Mouse (Mus musculus): Measurements from ENCODE around the gene Galk1. TPM values are rescaled to one million over a fixed set of nuclear protein-coding genes. Genes with fewer than 3 reads are reported as not detected.

The Galk1 gene
- polyA plus RNA-seq, 1 experiment from 2014 or later, result 7.6 TPM

DNA sequence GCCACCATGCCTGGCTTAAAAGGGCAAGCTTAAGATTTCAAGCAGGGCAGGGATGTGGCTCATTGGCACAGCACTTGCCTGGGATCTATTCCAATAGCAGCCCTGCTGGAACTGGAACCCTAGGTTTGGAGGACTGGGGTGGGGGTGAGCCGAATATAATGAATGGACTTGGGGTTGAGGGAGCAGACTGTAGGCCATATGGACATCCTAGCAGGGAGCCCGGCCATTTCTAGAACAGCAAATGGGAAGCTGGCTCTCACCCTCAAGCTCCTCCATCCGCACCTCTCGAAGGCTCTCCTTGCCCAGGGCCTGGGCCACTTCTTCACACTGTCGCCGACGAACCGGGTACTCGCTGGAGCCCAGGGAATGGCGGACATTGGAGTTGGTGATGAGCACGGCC, 2.9 kb downstream of the Galk1 start:
- Histone ChIP-seq H3K27ac (no peak overlapping the region), H3K36me3 (ENCODE audit: inconsistent target) (no peaks in the 10 kb centered on the region; the same call in 1 of the 2 replicates), H3K79me2 (ENCODE audit: inconsistent target) (no peaks in the 10 kb centered on the region), H3K4me3 (ENCODE audit: inconsistent target) (no peak overlapping the region)
- 96% methylated on average over 11 of the region's 11 CpGs for WGBS (ENCODE audit: missing documents)

DNA sequence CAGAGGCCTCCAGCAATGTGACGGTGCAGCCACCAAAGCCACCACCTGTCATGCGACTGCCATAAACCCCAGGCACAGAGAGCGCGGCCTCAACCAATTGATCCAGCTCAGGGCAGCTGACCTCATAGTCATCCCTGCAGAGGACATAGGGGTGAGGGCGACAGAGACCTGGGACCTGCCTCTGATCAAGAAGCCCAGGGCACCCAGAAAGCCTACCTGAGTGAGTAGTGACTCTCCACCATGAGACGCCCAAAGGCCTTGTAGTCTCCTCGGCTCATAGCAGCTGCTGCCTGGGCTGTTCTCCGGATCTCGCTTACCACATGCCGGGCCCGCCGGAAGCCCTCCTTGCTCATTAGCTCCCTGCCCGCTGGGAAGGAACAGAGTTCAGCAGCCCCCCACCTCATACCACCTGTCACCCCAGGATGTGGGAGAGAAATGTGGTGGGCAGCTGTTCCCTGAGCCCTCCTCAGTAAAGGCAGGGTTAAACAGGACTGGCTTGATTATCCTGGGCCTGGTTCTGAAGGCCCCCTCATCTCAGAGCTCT, 3.6 kb downstream of the Galk1 start:
- H3K4me3 ChIP-seq (ENCODE audit: inconsistent target), result no peak overlapping the region
- no peaks in the 10 kb centered on the region; the same call in 1 of the 2 replicates for H3K36me3 ChIP-seq (ENCODE audit: inconsistent target)
- WGBS (ENCODE audit: missing documents), result 95% methylated on average over 13 of the region's 13 CpGs
- H3K79me2 ChIP-seq (ENCODE audit: inconsistent target), result no peaks in the 10 kb centered on the region
- no peak overlapping the region for H3K27ac ChIP-seq

DNA sequence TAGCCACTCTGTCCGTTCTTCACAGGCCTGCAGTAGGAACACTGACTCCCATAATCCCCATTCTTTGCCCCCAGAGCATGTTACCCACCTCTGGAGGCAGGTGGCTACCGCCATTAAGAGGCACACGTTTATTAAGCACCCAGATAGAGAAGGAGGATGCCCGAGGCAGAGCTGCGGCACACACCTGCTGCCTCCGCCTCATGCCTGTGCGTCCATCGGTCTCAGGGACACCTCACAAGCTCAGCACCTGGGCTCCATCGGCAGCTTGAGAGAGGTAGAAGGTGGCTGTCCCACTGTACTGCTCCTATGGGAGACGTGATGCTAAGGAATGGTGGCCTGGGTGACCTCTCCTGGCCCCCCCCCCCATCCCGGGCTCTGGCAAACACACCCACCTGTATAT, 4.1 kb downstream of the Galk1 start:
- Histone ChIP-seq H3K36me3 (ENCODE audit: inconsistent target) (no peaks in the 10 kb centered on the region; the same call in 1 of the 2 replicates), H3K79me2 (ENCODE audit: inconsistent target) (no peaks in the 10 kb centered on the region), H3K27ac (no peak overlapping the region), H3K4me3 (ENCODE audit: inconsistent target) (no peak overlapping the region)
- 94% methylated on average over 11 of the region's 11 CpGs for WGBS (ENCODE audit: missing documents)

DNA sequence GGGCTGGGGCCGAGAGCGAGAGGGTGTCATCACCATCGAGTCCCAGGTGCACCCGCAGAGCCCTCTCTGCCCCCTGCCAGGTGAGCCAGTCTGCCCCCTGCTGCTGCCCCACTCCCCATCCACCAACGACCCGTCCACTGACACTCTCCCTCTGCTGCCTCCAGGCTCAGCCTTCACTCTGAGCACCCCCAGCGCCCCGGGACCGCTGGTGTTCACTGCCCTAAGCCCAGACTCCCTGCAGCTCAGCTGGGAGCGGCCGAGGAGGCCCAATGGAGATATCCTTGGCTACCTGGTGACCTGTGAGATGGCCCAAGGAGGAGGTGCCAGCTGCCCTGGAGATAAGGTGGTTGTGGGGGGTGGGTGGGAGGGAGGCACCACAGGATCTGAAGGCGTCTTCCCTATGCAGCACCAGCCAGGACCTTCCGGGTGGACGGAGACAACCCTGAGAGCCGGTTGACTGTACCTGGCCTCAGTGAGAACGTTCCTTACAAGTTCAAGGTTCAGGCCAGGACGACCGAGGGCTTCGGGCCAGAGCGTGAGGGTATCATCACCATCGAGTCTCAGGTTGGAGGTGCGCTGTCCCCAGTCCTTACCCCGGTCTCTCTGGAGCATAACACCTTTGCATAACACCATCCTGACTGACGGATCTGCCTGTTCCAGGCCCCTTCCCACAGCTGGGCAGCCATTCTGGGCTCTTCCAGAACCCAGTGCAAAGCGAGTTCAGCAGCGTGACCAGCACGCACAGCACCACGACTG, 5.2 kb downstream of the Galk1 start:
- Histone ChIP-seq H3K4me3 (ENCODE audit: inconsistent target) (no peak overlapping the region), H3K36me3 (ENCODE audit: inconsistent target) (no peaks in the 10 kb centered on the region; the same call in 1 of the 2 replicates), H3K27ac (no peak overlapping the region), H3K79me2 (ENCODE audit: inconsistent target) (no peaks in the 10 kb centered on the region)
- 96% methylated on average over 28 of the region's 28 CpGs for WGBS (ENCODE audit: missing documents)

DNA sequence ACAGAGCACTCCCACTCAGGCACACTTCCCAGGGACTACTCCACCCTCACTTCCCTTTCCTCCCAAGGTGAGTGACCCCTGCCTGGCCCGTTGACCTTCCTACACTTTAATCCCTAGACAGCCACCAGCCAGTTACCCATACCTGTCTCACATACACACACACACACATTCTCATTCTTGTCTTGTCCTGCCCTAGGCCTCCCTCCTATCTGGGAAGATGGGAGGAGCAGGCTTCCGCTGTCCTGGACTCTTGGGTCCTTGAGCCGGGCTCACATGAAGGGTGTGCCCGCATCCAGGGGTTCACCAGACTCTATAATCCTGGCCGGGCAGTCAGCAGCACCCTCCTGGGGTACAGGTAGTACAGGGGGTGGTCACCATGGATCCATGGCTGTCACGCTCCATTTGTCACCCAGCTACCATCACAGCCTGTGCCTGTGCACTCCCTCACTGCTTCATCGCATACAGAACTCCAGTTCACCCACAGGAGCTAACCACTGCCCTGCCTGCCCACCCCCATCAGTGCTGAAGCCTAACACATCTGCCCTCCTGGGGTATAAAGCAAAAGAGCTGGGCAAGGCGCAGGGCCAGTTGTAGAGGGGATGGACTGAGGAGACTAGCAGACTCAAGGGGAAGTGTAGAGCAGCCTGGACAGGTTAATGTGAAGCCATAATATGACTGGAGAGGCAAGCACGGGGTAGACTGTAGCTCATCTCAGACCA, 6.7 kb downstream of the Galk1 start:
- WGBS (ENCODE audit: missing documents), result 88% methylated on average over 9 of the region's 9 CpGs
- peak overlapping the region; percentile 55; the same call in 1 of the 2 replicates for H3K27ac ChIP-seq
- H3K4me3 ChIP-seq (ENCODE audit: inconsistent target), result no peak overlapping the region; the same call in 1 of the 2 replicates

DNA sequence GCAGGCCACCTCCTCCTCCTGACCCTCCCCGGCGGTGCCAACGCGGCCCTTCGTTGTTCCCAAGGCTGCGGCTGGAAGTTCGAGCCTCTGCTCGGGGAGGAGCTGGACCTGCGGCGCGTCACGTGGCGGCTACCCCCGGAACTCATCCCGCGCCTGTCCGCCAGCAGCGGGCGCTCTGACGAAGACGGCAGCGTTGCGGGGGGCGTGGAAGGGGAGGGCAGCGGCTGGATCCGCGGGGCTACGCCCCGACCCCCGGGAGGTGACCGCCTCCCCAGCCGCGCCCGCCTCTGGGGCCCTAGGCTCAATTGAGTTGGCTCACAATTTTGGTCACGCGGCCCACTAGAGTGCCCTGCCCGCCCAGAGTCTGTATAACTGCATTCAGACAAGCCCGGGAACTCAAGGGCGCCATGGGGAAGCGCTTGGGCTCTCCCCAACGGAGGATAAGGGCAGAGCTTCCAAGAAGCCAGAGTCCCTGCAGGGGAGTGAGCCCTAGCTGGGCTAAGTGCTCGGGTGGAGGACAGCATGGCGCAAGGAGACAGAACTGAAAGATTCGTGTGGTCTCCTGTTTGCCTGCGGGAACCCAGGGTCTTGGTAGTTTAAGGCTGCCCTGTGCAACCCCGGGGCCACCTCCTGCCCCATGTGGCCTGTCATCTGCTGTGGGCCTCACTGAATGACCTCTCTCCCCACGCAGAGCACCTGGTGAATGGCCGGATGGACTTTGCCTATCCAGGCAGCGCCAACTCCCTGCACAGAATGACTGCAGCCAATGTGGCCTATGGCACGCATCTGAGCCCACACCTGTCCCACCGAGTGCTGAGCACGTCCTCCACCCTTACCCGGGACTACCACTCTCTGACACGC, 7.4 kb downstream of the Galk1 start:
- Histone ChIP-seq H3K27ac (peak overlapping the region; percentile 55), H3K79me2 (ENCODE audit: inconsistent target) (no peaks in the 10 kb centered on the region), H3K4me3 (ENCODE audit: inconsistent target) (peak overlapping the region; percentile 24), H3K36me3 (ENCODE audit: inconsistent target) (no peaks in the 10 kb centered on the region; the same call in 1 of the 2 replicates)
- WGBS (ENCODE audit: missing documents), result 10% methylated on average over 54 of the region's 54 CpGs

More for the DNA sequence above, 6.7 kb downstream of the Galk1 start:
- Histone ChIP-seq H3K79me2 (ENCODE audit: inconsistent target) (no peaks in the 10 kb centered on the region), H3K36me3 (ENCODE audit: inconsistent target) (no peaks in the 10 kb centered on the region; the same call in 1 of the 2 replicates)

DNA sequence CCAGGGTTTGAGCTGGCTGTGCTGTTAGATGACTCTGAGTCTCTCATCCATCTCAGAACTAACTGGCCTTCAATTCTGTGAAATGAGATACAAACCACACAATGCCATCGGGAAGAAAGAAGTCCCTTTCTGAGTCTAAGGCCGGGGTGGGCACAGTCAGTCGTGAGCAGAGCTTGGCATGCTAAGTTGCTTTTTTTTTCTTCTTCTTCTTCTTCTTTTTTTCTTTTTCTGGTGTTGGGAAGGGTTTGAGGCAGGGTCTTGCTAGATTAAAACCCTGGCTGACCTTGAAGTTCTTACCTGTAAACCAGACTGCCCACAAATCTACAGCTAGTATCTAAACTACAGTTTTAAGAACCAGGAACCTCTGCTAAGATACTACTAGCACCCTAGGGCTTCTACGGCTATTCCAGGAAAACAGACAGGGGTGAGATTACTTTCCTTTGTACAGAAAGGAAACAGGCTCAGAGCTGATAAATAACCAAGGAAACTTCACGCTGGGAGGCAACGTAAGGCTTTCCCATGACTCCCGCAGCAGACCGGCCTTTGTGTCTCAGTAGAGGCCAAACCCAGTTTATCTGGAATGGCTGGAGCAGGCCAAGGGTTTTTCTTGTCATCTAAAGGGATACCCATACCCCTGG, 8.2 kb downstream of the Galk1 start:
- Histone ChIP-seq H3K79me2 (ENCODE audit: inconsistent target) (no peaks in the 10 kb centered on the region), H3K36me3 (ENCODE audit: inconsistent target) (no peaks in the 10 kb centered on the region; the same call in 1 of the 2 replicates), H3K4me3 (ENCODE audit: inconsistent target) (peak overlapping the region; percentile 16; the same call in 1 of the 2 replicates), H3K27ac (no peak overlapping the region)
- WGBS (ENCODE audit: missing documents), result 31% methylated on average over 7 of the region's 8 CpGs

DNA sequence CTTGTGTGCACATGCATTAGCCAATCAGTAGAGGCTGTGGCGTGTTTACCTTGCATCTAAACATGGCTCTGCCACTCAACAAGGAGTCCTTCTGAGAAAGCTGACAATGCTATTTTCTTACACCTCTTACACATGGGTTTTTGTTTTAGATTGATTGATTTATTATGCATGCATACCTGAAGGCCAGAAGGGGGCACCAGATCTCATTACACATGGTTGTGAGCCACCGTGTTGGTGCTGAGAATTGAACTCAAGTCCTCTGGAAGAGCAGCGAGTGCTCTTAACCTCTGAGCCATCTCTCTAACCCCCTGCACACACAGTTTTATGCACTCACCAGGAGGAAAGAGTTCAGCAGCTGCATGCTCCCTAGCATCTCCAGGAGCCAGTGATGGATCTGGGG, 9.6 kb downstream of the Galk1 start:
- 97% methylated on average over 3 of the region's 3 CpGs for WGBS (ENCODE audit: missing documents)
- no peaks in the 10 kb centered on the region for H3K79me2 ChIP-seq (ENCODE audit: inconsistent target)
- no peaks in the 10 kb centered on the region for H3K36me3 ChIP-seq (ENCODE audit: inconsistent target)
- no peak overlapping the region for H3K27ac ChIP-seq
- H3K4me3 ChIP-seq (ENCODE audit: inconsistent target), result no peak overlapping the region

DNA sequence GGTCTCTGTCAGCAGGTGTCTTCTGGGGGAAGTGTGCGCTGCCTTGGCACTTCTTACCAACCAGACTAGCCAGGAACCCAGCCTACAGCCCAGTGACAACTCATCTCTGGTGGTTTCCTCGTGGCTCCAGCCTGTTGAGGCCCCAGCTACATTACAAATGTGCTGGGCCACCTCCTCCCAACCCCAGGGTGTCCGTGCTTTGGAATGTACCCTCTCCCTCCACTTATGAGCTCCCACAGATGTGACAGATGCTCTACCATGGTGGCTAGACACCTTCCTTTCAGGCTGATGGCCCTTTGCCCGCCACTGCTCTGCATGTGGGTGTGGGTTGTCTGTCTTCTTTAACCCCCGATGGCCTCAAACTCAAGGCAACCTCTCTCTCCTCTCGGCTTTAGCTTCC, 10.8 kb downstream of the Galk1 start:
- Histone ChIP-seq H3K79me2 (ENCODE audit: inconsistent target) (no peaks in the 10 kb centered on the region), H3K36me3 (ENCODE audit: inconsistent target) (no peaks in the 10 kb centered on the region), H3K4me3 (ENCODE audit: inconsistent target) (no peak overlapping the region), H3K27ac (no peak overlapping the region)
- WGBS (ENCODE audit: missing documents), result 71% methylated on average over 6 of the region's 6 CpGs

DNA sequence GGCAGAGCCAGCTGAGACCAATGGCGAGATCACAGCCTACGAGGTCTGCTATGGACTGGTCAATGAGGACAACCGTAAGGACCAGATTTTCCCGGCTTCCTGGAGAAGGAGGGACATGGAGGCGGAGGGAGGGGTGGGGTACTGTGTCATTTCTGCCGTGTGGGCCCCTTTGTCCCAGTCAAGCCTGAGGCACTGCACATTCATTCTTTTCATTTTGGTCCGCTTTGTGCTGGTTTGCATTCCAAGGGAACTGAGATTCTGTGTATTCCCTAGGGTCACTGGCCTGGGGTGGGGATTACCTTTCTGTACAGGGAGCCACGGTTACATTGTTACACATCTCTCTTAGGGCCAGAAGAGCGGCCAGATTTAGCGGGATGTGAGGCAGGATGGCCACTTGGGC, 11.9 kb downstream of the Galk1 start:
- whole genome bisulfite sequencing (ENCODE audit: missing documents), result 88% methylated on average over 10 of the region's 10 CpGs
- Histone ChIP-seq H3K79me2 (ENCODE audit: inconsistent target) (no peaks in the 10 kb centered on the region), H3K4me3 (ENCODE audit: inconsistent target) (no peak overlapping the region), H3K27ac (no peak overlapping the region), H3K36me3 (ENCODE audit: inconsistent target) (no peaks in the 10 kb centered on the region)

DNA sequence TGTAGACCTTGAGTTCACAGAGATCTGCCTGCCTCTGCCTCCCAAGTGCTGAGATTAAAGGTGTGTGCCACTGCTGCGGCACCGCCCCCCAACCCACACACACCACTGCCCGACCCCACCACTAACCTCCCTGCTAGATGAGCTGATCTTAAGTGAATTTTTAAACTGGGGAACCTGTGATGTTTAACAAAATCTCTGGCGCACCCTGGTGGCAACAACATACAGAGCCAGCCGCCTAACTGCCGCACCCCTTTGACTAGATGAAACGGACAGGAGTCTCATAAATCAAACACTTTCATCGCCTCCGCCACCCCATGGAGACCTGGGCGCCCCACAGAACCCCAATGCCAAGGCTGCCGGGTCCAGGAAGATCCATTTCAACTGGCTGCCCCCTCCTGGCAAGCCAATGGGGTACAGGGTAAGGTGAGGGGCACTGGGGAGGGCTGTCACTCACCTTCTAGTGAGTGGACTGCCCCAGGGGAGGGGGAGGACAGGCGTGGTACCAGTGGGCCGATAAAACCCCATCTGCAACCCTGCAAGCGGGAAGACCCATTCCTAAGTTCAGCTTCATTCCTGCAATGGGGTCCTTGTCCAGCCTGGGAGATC, 12.9 kb downstream of the Galk1 start:
- Histone ChIP-seq H3K36me3 (ENCODE audit: inconsistent target) (no peaks in the 10 kb centered on the region), H3K79me2 (ENCODE audit: inconsistent target) (no peaks in the 10 kb centered on the region), H3K27ac (no peak overlapping the region), H3K4me3 (ENCODE audit: inconsistent target) (no peak overlapping the region)
- 7% methylated on average over 14 of the region's 14 CpGs for WGBS (ENCODE audit: missing documents)

DNA sequence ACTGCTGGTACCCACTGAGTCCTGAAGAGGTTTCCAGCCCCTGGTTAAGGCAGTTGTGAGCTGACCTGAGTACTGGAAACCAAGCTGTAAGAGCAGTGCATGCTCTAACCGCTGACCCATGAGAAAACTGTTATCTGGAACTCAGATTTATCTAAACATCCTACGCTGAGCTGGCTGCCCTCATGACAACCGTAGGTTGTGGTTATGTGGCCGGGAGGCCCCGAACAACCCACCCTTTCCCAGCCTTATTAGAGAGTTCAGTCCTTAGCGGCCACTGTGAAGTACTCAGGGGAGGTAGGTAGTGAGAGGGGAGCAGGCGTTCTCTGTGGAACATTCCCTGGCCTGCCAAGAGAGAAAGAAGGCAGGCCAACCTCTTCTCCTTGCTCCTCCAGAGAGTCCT, 13.5 kb downstream of the Galk1 start:
- Histone ChIP-seq H3K36me3 (ENCODE audit: inconsistent target) (no peaks in the 10 kb centered on the region), H3K27ac (no peak overlapping the region), H3K4me3 (ENCODE audit: inconsistent target) (no peak overlapping the region), H3K79me2 (ENCODE audit: inconsistent target) (no peaks in the 10 kb centered on the region)
- 38% methylated on average over 7 of the region's 7 CpGs for WGBS (ENCODE audit: missing documents)

DNA sequence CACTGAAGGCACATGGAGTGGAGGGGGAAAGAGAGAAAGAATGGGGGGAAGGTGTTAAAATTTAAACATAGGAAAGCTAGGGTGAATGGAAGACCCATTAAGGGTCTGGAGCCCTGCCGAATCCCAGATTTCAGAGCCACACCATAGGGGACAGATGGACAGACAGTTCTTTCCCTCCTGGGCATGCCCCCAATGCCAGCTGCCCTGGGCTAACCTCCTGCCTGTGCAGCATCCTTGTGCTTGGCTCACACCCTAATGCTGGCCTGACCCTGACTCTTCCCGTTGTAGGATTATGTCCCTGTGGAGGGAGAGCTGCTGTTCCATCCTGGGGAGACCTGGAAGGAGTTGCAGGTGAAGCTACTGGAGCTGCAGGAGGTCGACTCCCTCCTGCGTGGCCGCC, 14.9 kb downstream of the Galk1 start:
- Histone ChIP-seq H3K4me3 (ENCODE audit: inconsistent target) (no peak overlapping the region), H3K79me2 (ENCODE audit: inconsistent target) (no peaks in the 10 kb centered on the region), H3K36me3 (ENCODE audit: inconsistent target) (no peaks in the 10 kb centered on the region), H3K27ac (no peak overlapping the region)
- 93% methylated on average over 5 of the region's 5 CpGs for WGBS (ENCODE audit: missing documents)
